Mouse (Mus musculus) cerebellum, adult 18-20 months (tissue): Measurements from ENCODE around the gene Slc18a2.

Experiments
- DNase-seq, 2 experiments: peaks; one replicate each; pipeline ENCODE4 v3.0.0; 2021

The Slc18a2 gene

GRCm38 (mm10) chr19:59260718-59261442, at the start of gene Slc18a2:
Gene Slc18a2 (plus strand): TSS chr19:59260896.
- no peak for DNase-seq

- no peak for DNase-seq
Measured at GRCm38 (mm10) chr19:59216891-59217290, 43.8 kb upstream of the Slc18a2 start.

- no peak for DNase-seq
Measured at GRCm38 (mm10) chr19:59218991-59219390, 41.7 kb upstream of the Slc18a2 start, which contains the start of gene Kcnk18. Gene Kcnk18 (plus strand): TSS chr19:59219214.

DNA sequence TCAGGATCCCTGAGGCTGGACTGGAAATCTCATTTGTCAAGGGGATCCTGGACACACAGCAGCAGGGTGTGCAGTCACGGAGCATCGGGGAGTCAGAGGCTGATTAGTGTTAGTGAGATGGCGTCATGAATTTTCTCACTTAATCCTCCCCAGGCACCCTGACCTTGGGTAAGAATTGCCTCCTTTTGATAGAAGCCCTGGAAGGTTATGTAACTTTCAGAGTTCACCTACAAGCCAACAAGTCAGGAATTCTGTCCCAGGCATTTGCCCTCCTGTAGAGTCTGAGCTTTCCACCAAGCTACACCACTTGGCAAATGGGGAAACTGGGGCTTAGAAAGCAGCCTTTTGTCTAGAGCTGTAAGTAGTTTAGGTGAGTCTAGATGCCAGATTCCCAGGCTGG, 39.6 kb upstream of the Slc18a2 start:
- DNase-seq, result no peak

DNA sequence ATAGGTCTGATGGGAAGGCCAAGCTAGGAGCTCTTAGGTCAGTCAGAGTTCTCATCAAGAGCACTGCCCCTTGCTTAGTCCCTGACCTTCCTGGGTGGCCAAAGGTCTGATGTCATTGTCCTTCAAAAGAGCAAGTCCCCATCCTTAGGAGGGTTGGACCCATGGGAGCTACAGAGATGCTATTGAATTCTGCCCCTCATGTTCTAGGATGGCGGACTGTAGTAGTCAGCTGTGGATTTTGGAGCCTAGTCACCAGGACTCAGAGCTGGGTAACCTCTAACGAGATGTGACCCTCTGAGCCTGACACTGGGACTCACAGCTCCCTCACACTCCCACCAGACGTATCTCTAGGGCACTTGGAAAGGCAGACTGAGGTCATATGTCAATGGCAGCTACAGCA, 32.3 kb upstream of the Slc18a2 start:
- no peak for DNase-seq

DNA sequence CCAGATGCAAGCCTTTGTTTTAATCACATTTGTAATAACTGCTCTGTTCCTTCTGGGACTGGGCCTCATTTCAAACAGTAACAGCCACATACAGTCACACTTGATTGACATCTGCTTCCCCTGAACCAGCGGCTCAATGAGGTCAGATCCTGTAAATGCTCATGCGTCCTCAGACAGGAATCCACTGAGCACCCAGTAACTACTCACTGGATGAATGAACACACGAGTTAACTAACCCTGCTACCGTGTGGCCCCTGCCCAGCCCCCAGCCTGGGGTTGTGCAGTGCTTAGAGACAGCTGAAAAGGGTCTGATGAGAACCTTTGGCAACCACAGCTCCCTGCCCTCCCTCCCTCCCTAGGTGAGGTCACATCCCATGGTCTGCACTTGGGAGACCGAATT, 27.9 kb upstream of the Slc18a2 start:
- DNase-seq, result no peak

- DNase-seq, result no peak
Measured at GRCm38 (mm10) chr19:59235001-59235400, 25.7 kb upstream of the Slc18a2 start.

DNA sequence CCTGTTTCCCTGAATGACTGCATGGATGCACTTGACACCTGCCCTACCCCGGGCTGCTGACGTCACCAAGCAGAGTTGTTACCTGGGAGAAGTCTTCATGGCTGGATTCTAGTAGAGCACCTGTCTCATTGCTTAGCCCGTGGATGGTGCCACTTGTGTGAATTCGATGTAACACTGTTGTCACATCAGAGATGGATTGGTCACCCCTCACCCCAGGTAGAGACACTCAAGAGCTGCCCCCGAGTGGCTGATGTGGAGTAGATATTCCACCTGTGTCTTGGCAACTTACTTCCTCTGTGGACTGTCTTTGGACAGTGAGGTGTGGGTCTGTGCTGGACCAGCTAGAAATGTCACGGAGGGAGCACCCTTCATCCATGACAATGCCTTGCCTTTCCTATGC, 24.6 kb upstream of the Slc18a2 start:
- DNase-seq, result no peak

DNA sequence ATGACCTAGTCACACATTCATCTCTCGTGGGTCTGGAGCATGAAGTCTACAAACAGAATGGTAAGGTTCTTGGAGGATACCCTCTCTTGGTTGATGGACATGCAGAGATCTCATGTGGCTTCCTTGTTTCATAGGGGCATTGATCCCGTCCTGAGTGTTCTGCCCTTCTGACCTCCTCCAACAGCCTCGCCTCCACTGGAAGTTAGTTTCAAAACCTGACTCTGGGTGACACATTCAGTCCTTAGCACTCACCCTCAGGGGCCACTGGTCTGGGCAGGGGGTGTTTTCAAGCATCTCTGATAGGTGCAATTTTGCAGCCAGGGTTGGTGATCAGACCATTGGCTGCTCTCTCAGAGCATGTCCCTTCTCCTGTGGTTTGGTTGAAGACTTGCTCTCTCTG, 22.1 kb upstream of the Slc18a2 start:
- DNase-seq, result no peak

- DNase-seq, result peak; percentile 64 to 91
Measured at GRCm38 (mm10) chr19:59239124-59239817, 21.4 kb upstream of the Slc18a2 start.

GRCm38 (mm10) chr19:59241987-59242386, 18.7 kb upstream of the Slc18a2 start:
- DNase-seq, result no peak

GRCm38 (mm10) chr19:59243057-59243456, 17.6 kb upstream of the Slc18a2 start:
- DNase-seq, result no peak

- DNase-seq, result no peak
Measured at GRCm38 (mm10) chr19:59248144-59248543, 12.6 kb upstream of the Slc18a2 start.

DNA sequence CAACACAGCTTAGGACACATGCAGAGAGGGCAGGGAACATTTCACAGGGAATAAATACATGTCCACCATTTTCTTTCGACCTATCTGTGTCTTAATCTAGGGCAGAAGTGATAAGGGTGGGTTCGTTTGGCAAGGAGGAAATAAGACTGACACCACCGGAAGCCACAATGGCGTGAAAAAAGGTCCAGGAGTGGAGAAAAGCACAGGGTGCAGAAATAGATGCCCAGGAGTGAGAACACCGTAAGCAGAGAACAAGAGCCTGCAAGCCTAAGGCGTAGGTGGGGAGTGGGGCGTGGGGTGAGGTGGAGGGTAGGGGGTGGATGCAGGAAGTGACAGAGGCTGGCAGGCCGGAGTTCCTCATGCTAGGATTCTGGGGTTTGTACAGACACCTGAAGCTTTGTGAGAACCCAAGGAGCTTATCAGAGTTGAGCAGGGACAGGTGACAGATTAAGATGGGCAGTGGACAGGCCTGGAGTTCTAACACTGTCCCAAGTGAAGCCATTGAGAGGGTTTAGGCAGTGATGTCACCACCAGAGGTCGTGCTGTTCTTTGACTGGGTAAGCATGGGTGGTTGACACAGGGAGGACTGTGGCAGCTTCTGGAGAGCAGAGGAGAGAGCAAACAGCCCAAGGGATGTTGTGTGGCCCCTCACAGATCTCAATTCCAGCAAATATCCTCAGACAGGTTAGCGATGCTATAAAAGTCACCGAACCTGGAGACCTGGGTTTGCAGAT, 12.0 kb upstream of the Slc18a2 start:
- no peak for DNase-seq

GRCm38 (mm10) chr19:59252651-59253050, 8.0 kb upstream of the Slc18a2 start:
- no peak for DNase-seq

GRCm38 (mm10) chr19:59259633-59260032, 1.1 kb upstream of the Slc18a2 start:
- DNase-seq, result no peak

GRCm38 (mm10) chr19:59261604-59262003, 908 bp downstream of the Slc18a2 start:
- DNase-seq, result no peak

DNA sequence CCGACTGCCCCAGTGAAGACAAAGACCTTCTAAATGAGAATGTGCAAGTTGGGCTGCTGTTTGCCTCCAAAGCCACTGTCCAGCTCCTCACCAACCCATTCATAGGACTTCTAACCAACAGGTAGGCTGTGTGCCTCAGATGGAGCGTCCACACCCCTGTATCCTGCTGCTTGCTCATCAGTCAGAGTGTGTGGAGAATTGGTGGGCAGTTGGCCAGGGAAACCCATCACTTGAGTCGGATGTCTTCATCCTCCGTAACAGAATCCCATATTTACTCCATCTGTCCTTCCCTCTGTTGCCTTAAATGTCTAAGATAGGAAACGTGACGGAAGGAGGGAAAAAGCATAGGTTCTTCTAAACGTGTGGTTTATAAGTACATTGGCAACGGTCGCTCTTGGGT, 2.5 kb downstream of the Slc18a2 start:
- no peak for DNase-seq

DNA sequence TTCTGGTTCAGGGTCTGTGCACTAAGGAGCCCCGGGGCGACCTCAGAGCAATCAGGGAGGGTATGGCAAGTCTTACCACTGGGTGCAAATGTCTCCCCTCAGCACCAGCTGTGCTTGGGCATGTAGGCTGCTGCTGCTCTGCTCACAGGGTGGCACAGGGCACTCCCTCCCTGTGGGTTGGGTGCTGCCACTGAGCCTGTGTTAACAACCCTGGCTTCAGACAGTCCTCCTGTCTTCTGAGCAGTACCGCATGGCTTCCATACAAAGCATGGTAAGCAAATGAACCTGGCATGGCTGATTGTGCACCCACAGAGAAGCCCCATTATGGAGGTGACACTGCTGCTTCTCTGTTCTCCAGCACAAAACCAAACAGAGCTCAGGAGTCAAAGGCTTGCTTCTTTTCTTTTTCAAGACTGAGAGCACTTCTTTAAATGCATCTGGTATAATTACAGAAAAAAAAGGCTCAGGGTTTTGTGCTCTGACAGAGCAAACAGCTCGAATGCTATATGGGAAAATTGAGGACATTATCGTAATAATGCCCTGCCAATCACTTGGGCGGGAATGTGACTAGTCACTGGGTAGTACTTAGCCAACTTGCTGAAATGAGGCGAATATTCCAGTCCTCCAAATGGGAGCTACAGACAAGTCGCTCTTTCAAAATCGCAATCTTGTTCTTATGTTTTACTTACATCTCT, 4.3 kb downstream of the Slc18a2 start:
- no peak for DNase-seq

DNA sequence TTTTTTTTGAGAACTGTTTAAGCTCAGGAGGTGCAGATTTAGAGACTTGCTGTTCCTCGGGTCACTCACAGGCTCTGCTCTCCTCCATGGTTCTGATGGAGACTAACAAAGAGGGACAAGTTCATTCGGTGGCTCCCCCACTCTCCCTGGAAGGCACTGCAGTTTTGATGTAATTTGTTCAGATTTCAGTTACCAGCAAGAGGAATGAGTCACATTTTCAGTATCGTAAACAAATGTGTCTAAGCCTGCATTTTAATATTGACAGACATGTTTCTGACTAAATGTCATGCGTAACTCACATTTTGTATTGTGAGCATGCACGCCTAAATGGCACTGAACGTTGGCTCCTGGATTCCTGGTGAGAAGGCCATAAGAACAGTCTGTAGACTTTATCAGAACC, 5.2 kb downstream of the Slc18a2 start:
- no peak for DNase-seq

GRCm38 (mm10) chr19:59267417-59267963, 6.8 kb downstream of the Slc18a2 start:
- no peak for DNase-seq

- DNase-seq, result no peak
Measured at GRCm38 (mm10) chr19:59273190-59273589, 12.5 kb downstream of the Slc18a2 start.

DNA sequence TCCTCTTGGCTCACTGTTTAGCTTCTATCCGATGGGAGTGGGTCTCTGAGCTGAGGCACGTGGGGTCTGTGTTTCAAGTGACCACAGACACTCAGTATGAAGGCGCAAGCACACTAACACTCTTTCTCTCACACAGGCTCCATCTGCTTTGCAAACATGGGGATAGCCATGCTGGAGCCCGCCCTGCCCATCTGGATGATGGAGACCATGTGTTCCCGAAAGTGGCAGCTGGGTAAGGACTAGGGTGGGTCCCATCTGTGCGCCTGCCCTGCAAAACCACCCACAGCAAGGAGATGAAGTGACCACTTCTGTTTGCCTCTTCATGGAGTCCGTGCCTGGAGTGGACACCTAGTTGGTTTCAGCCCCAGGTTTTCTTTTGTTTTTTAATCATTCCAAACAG, 15.7 kb downstream of the Slc18a2 start:
- no peak for DNase-seq
